Mouse (Mus musculus) kidney, embryonic 16.5 days (tissue): Measurements from ENCODE around the gene Cdk14. TPM values are rescaled to one million over a fixed set of nuclear protein-coding genes. Genes with fewer than 3 reads are reported as not detected.

ENCODE experiments used
- ATAC-seq: fragments of 200-750 bp; cut with Nextera tagmentation; 2 replicates; pipeline ENCODE4 v1.8.0; 2017; ENCODE audit warnings: moderate TSS enrichment; ENCODE audit not compliant: low FRiP score, low TSS enrichment
- H3K27ac ChIP-seq: fragments of 300-500 bp; sonication (generic); 2 replicates; pipeline ENCODE4 v1.5.1; 2014; ENCODE audit warnings: low read length
- H3K27me3 ChIP-seq: fragments of 300-500 bp; sonication (generic); 2 replicates; pipeline ENCODE4 v1.6.1; 2014; ENCODE audit warnings: low read length, control low read depth, mixed read lengths; ENCODE audit not compliant: insufficient read depth
- H3K36me3 ChIP-seq: fragments of 300-500 bp; sonication (generic); 2 replicates; pipeline ENCODE4 v1.6.1; 2014; ENCODE audit warnings: low read length, control low read depth, mixed read lengths; ENCODE audit not compliant: insufficient read depth
- H3K4me1 ChIP-seq: fragments of 300-500 bp; sonication (generic); 2 replicates; pipeline ENCODE4 v1.6.1; 2014; ENCODE audit warnings: low read length, control low read depth, mixed read lengths; ENCODE audit not compliant: insufficient read depth
- H3K4me2 ChIP-seq: fragments of 300-500 bp; sonication (generic); replicated peaks from 2 replicates; pipeline ENCODE4 v1.6.1; 2014; ENCODE audit warnings: low read depth, low read length
- H3K4me3 ChIP-seq: fragments of 300-500 bp; sonication (generic); 2 replicates; pipeline ENCODE4 v1.5.1; 2014; ENCODE audit warnings: mild to moderate bottlenecking, low read length
- H3K9ac ChIP-seq: fragments of 300-500 bp; sonication (generic); replicated peaks from 2 replicates; pipeline ENCODE4 v1.6.1; 2014; ENCODE audit warnings: low read length
- H3K9me3 ChIP-seq: fragments of 300-500 bp; sonication (generic); 2 replicates; pipeline ENCODE4 v1.6.1; 2016; ENCODE audit warnings: low read length, control low read depth
- WGBS: fragments of 180-500 bp; shearing (Covaris S2); extraction: QIAGEN DNeasy Blood & Tissue Kit; methylation state at CpG from one replicate; pipeline ENCODE4 v1.1.7; 2014; 5-methylcytosine and 5-hydroxymethylcytosine counted together
- polyA plus RNA-seq: library from polyadenylated mRNA; unstranded; fragments of >200 nt; fragmentation: Nextera tagmentation; extraction: Ambion mirVana; gene quantifications from 2 replicates; pipeline ENCODE4 v1.2.1, GENCODE M21; 2015

Cdk14 gene
- polyA plus RNA-seq, 1 experiment from 2014 or later = 10.2 TPM

- H3K9ac ChIP-seq = no peak overlapping the region
- H3K4me3 ChIP-seq = no peak overlapping the region
- no peaks in the 10 kb centered on the region for H3K9me3 ChIP-seq
- H3K27me3 ChIP-seq = no peaks in the 10 kb centered on the region
- no peak overlapping the region for H3K27ac ChIP-seq
- no peaks in the 10 kb centered on the region for H3K4me1 ChIP-seq
- 93% methylated on average over 4 of the region's 4 CpGs for WGBS
- ATAC-seq = no peak
- no peak overlapping the region for H3K4me2 ChIP-seq
- H3K36me3 ChIP-seq = no peaks in the 10 kb centered on the region
Observed at GRCm38 (mm10) chr5:4790265-4790664, 629.8 kb downstream of the Cdk14 start.

GRCm38 (mm10) chr5:4788484-4788883 is 631.6 kb downstream of the Cdk14 start:
- 81% methylated on average over 3 of the region's 3 CpGs for WGBS
- Histone ChIP-seq H3K27ac (no peak overlapping the region), H3K9me3 (no peaks in the 10 kb centered on the region), H3K4me3 (no peak overlapping the region), H3K4me1 (no peaks in the 10 kb centered on the region), H3K9ac (no peak overlapping the region), H3K36me3 (no peaks in the 10 kb centered on the region), H3K27me3 (no peaks in the 10 kb centered on the region), H3K4me2 (no peak overlapping the region)
- ATAC-seq = no peak

- Histone ChIP-seq H3K27me3 (no peaks in the 10 kb centered on the region), H3K4me1 (no peaks in the 10 kb centered on the region), H3K9ac (no peak overlapping the region), H3K27ac (no peak overlapping the region), H3K4me3 (no peak overlapping the region), H3K9me3 (no peaks in the 10 kb centered on the region), H3K4me2 (no peak overlapping the region), H3K36me3 (no peaks in the 10 kb centered on the region)
- no peak for ATAC-seq
- WGBS = 65% methylated on average over 3 of the region's 3 CpGs
Observed at GRCm38 (mm10) chr5:4786816-4787215, 633.3 kb downstream of the Cdk14 start.

DNA sequence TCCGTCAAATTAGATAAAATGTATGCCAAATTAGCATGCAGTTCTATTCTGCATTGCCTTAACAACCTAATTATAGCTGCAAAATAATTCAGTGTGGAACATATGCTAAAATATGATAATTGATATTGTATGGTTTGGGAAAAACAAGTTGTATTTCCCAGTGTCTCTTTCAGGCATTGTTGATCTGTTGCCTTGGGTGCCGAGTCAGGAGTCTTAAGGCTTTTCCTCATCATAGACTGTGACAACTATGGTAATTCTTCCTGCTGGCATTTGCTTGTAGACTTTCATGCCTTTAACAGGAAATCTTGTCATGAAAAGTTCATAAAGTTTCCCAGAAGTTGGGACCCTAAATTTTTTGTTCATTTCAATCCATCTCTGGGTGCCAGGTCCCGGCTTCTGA is 641.8 kb downstream of the Cdk14 start:
- WGBS = 87% methylated on average over 3 of the region's 3 CpGs
- Histone ChIP-seq H3K9me3 (no peaks in the 10 kb centered on the region), H3K36me3 (no peaks in the 10 kb centered on the region), H3K4me1 (no peaks in the 10 kb centered on the region), H3K4me3 (no peak overlapping the region), H3K27me3 (no peaks in the 10 kb centered on the region), H3K9ac (no peak overlapping the region), H3K27ac (no peak overlapping the region), H3K4me2 (no peak overlapping the region)
- ATAC-seq = no peak

- no peak for ATAC-seq
- Histone ChIP-seq H3K9ac (no peak overlapping the region), H3K27ac (no peak overlapping the region), H3K4me1 (no peaks in the 10 kb centered on the region), H3K4me3 (no peak overlapping the region), H3K4me2 (no peak overlapping the region), H3K27me3 (no peaks in the 10 kb centered on the region), H3K36me3 (no peaks in the 10 kb centered on the region), H3K9me3 (no peaks in the 10 kb centered on the region)
- WGBS = 8% methylated on average over 2 of the region's 2 CpGs
Observed at GRCm38 (mm10) chr5:4776495-4776894, 643.6 kb downstream of the Cdk14 start.

- no peaks in the 10 kb centered on the region for H3K4me1 ChIP-seq
- H3K36me3 ChIP-seq = no peaks in the 10 kb centered on the region
- no peak overlapping the region for H3K9ac ChIP-seq
- no peaks in the 10 kb centered on the region for H3K9me3 ChIP-seq
- no peak overlapping the region for H3K4me3 ChIP-seq
- 58% methylated on average over 9 of the region's 9 CpGs for WGBS
- ATAC-seq = no peak
- H3K27me3 ChIP-seq = no peaks in the 10 kb centered on the region
- H3K27ac ChIP-seq = no peak overlapping the region
- no peak overlapping the region for H3K4me2 ChIP-seq
Observed at GRCm38 (mm10) chr5:4773090-4773772, 646.9 kb downstream of the Cdk14 start.

DNA sequence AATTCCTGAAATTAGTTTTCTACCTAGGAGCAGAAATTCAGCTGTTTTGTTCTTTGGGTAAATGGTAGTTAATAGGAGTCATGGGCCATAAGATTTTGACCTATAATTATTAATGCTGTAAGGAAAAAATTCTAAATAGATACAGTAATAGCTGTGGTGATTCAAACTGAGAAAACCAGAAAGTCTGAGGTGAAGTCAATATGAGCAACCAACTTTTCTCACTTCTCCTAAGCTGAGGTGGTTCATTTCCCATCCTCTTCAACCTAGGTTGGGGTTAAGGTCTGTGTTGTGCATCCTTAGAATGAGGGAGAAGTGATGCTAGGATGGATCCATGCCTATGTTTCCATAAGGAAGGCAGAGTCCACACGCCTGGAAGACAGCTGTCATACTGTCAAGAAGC is 649.5 kb downstream of the Cdk14 start:
- H3K27ac ChIP-seq = no peak overlapping the region
- no peak overlapping the region for H3K9ac ChIP-seq
- H3K4me3 ChIP-seq = no peak overlapping the region
- 80% methylated on average over 1 of the region's 1 CpGs for WGBS
- no peaks in the 10 kb centered on the region for H3K36me3 ChIP-seq
- H3K4me1 ChIP-seq = no peaks in the 10 kb centered on the region
- H3K9me3 ChIP-seq = no peaks in the 10 kb centered on the region
- no peak for ATAC-seq
- H3K27me3 ChIP-seq = no peaks in the 10 kb centered on the region
- no peak overlapping the region for H3K4me2 ChIP-seq

GRCm38 (mm10) chr5:4767896-4768295 is 652.2 kb downstream of the Cdk14 start:
- H3K27me3 ChIP-seq = no peaks in the 10 kb centered on the region
- no peak overlapping the region for H3K27ac ChIP-seq
- 66% methylated on average over 2 of the region's 2 CpGs for WGBS
- no peak overlapping the region for H3K4me2 ChIP-seq
- H3K9ac ChIP-seq = no peak overlapping the region
- H3K4me3 ChIP-seq = no peak overlapping the region
- H3K4me1 ChIP-seq = no peaks in the 10 kb centered on the region
- no peaks in the 10 kb centered on the region for H3K36me3 ChIP-seq
- ATAC-seq = no peak
- H3K9me3 ChIP-seq = no peaks in the 10 kb centered on the region

- Histone ChIP-seq H3K4me3 (no peak overlapping the region), H3K4me1 (no peaks in the 10 kb centered on the region), H3K4me2 (no peak overlapping the region), H3K27ac (no peak overlapping the region), H3K27me3 (no peaks in the 10 kb centered on the region), H3K9me3 (no peaks in the 10 kb centered on the region), H3K36me3 (no peaks in the 10 kb centered on the region), H3K9ac (no peak overlapping the region)
- no peak for ATAC-seq
- WGBS = 75% methylated on average over 5 of the region's 5 CpGs
Observed at GRCm38 (mm10) chr5:4766719-4767118, 653.4 kb downstream of the Cdk14 start.

- no peak for ATAC-seq
- Histone ChIP-seq H3K9ac (no peak overlapping the region), H3K27me3 (peaks cover 4% of the 10 kb centered on the region; the same call in 1 of the 2 replicates)
Observed at GRCm38 (mm10) chr5:4761891-4762290, 658.2 kb downstream of the Cdk14 start.

More at GRCm38 (mm10) chr5:4761891-4762290, 658.2 kb downstream of the Cdk14 start:
- no peaks in the 10 kb centered on the region for H3K9me3 ChIP-seq
- no peak overlapping the region for H3K4me2 ChIP-seq
- H3K27ac ChIP-seq = no peak overlapping the region
- no peak overlapping the region for H3K4me3 ChIP-seq
- H3K36me3 ChIP-seq = no peaks in the 10 kb centered on the region
- H3K4me1 ChIP-seq = peaks cover 6% of the 10 kb centered on the region; the same call in 1 of the 2 replicates
